Mouse (Mus musculus): ENCODE results near the gene Agbl3.

GRCm38 (mm10) chr6:34862381-34862780 is 82.1 kb downstream of the Agbl3 start:
- TF ChIP-seq CTCF (IDR thresholded peaks at IDR 0.05; ENCODE audit: extremely low read depth, insufficient read depth, insufficient read length, insufficient replicate concordance) (no peak), POLR2A (IDR thresholded peaks at IDR 0.05; ENCODE audit: low read depth, low read length) (0 out of 2 replicates have a peak, but pooled peaks have one; percentile 8)

Data from spleen, adult 2 months (tissue).